Mouse (Mus musculus) heart, embryonic 12.5 days (tissue): ENCODE data around the gene Dcaf8. TPM values are rescaled to one million over a fixed set of nuclear protein-coding genes. Genes with fewer than 3 reads are reported as not detected.
"Not testable (repeated sequence)": the region's sequence is repeated elsewhere in the genome, so short reads cannot be mapped to it uniquely, and the experiment has no call there.

Experiments
- ATAC-seq: fragments of 200-750 bp; cut with Nextera tagmentation; 2 replicates; pipeline ENCODE4 v1.8.0; 2017; ENCODE audit warnings: moderate TSS enrichment, moderate library complexity; ENCODE audit not compliant: insufficient number of reproducible peaks, low FRiP score
- H3K27ac ChIP-seq: fragments of 300-500 bp; sonication (generic); 2 replicates; pipeline ENCODE4 v1.5.1; 2016; ENCODE audit warnings: mild to moderate bottlenecking, moderate library complexity; ENCODE audit not compliant: poor library complexity, severe bottlenecking
- H3K27me3 ChIP-seq: fragments of 300-500 bp; sonication (generic); replicated peaks from 2 replicates; pipeline ENCODE4 v1.6.1; 2016; ENCODE audit warnings: mild to moderate bottlenecking, moderate library complexity
- H3K36me3 ChIP-seq: fragments of 300-500 bp; sonication (generic); 2 replicates; pipeline ENCODE4 v1.6.1; 2016; ENCODE audit warnings: mild to moderate bottlenecking, moderate library complexity
- H3K4me1 ChIP-seq: fragments of 300-500 bp; sonication (generic); replicated peaks from 2 replicates; pipeline ENCODE4 v1.6.1; 2016; ENCODE audit warnings: mild to moderate bottlenecking
- H3K4me2 ChIP-seq: fragments of 300-500 bp; sonication (generic); 2 replicates; pipeline ENCODE4 v1.6.1; 2016; ENCODE audit warnings: mild to moderate bottlenecking, moderate library complexity
- H3K4me3 ChIP-seq: fragments of 300-500 bp; sonication (generic); 2 replicates; pipeline ENCODE4 v1.5.1; 2016; ENCODE audit warnings: mild to moderate bottlenecking
- H3K9ac ChIP-seq: fragments of 300-500 bp; sonication (generic); 2 replicates; pipeline ENCODE4 v1.6.1; 2016; ENCODE audit warnings: mild to moderate bottlenecking, moderate library complexity
- H3K9me3 ChIP-seq: fragments of 300-500 bp; sonication (generic); replicated peaks from 2 replicates; pipeline ENCODE4 v1.6.1; 2016; ENCODE audit warnings: mild to moderate bottlenecking, moderate library complexity
- WGBS: fragments of 180-500 bp; shearing (Covaris S2); methylation state at CpG from one replicate; pipeline ENCODE4 v1.1.7; 2016; 5-methylcytosine and 5-hydroxymethylcytosine counted together
- polyA plus RNA-seq: library from polyadenylated mRNA; unstranded; fragments of >200 nt; fragmentation: Nextera tagmentation; extraction: Ambion mirVana; gene quantifications from 2 replicates; pipeline ENCODE4 v1.2.1, GENCODE M21; 2016

The Dcaf8 gene
- polyA plus RNA-seq, 1 experiment from 2014 or later: 123 TPM

- Histone ChIP-seq H3K4me1 (peaks cover 72% of the 10 kb centered on the region), H3K36me3 (peaks cover 4% of the 10 kb centered on the region; the same call in 1 of the 2 replicates), H3K27me3 (no peaks in the 10 kb centered on the region), H3K27ac (peak within 1 kb of the TSS; percentile 91), H3K4me2 (peak within 1 kb of the TSS; percentile 43), H3K9ac (peak within 1 kb of the TSS; percentile 58), H3K9me3 (no peaks in the 10 kb centered on the region), H3K4me3 (peak within 1 kb of the TSS; percentile 12)
- WGBS: 64% methylated on average over 19 of the region's 19 CpGs
- peak; percentile 3; the same call in 1 of the 2 replicates for ATAC-seq
Measured at GRCm38 (mm10) chr1:172219451-172220406, 71.8 kb downstream of the Dcaf8 start, which contains the start of gene Casq1. Gene Casq1 (minus strand): TSS chr1:172219868.

- peak overlapping the region; percentile 91 for H3K27ac ChIP-seq
- no peaks in the 10 kb centered on the region for H3K9me3 ChIP-seq
- H3K27me3 ChIP-seq: no peaks in the 10 kb centered on the region
- peaks cover 4% of the 10 kb centered on the region; the same call in 1 of the 2 replicates for H3K36me3 ChIP-seq
- peak overlapping the region; percentile 43; the same call in 1 of the 2 replicates for H3K4me2 ChIP-seq
- 16% methylated on average over 10 of the region's 10 CpGs for WGBS
- H3K4me1 ChIP-seq: peaks cover 67% of the 10 kb centered on the region
- peak overlapping the region; percentile 58; the same call in 1 of the 2 replicates for H3K9ac ChIP-seq
- no peak overlapping the region for H3K4me3 ChIP-seq
- ATAC-seq: peak; percentile 72
Measured at GRCm38 (mm10) chr1:172220414-172220813, 72.5 kb downstream of the Dcaf8 start.

- Histone ChIP-seq H3K4me2 (0 out of 2 replicates have a peak overlapping the region, but pooled peaks have one; percentile 3), H3K27ac (peak overlapping the region; percentile 91), H3K27me3 (no peaks in the 10 kb centered on the region), H3K9me3 (no peaks in the 10 kb centered on the region), H3K4me3 (no peak overlapping the region), H3K9ac (peak overlapping the region; percentile 44; the same call in 1 of the 2 replicates), H3K36me3 (no peaks in the 10 kb centered on the region), H3K4me1 (peaks cover 67% of the 10 kb centered on the region)
- no peak for ATAC-seq
- 32% methylated on average over 11 of the region's 11 CpGs for WGBS
Measured at GRCm38 (mm10) chr1:172221297-172222063, 73.6 kb downstream of the Dcaf8 start.

GRCm38 (mm10) chr1:172228209-172228608, 80.3 kb downstream of the Dcaf8 start:
- no peaks in the 10 kb centered on the region for H3K36me3 ChIP-seq
- H3K27me3 ChIP-seq: no peaks in the 10 kb centered on the region
- no peak overlapping the region for H3K27ac ChIP-seq
- no peak for ATAC-seq
- no peak overlapping the region for H3K9ac ChIP-seq
- H3K4me3 ChIP-seq: no peak overlapping the region
- WGBS: 81% methylated on average over 2 of the region's 2 CpGs
- H3K9me3 ChIP-seq: no peaks in the 10 kb centered on the region
- no peak overlapping the region for H3K4me2 ChIP-seq
- H3K4me1 ChIP-seq: peaks cover 18% of the 10 kb centered on the region

GRCm38 (mm10) chr1:172229215-172229614, 81.3 kb downstream of the Dcaf8 start:
- ATAC-seq: no peak
- no peak overlapping the region for H3K27ac ChIP-seq
- H3K9ac ChIP-seq: no peak overlapping the region
- H3K4me3 ChIP-seq: no peak overlapping the region
- H3K4me2 ChIP-seq: no peak overlapping the region
- 86% methylated on average over 1 of the region's 1 CpGs for WGBS
- peaks cover 12% of the 10 kb centered on the region for H3K4me1 ChIP-seq
- H3K9me3 ChIP-seq: no peaks in the 10 kb centered on the region
- H3K36me3 ChIP-seq: no peaks in the 10 kb centered on the region
- H3K27me3 ChIP-seq: no peaks in the 10 kb centered on the region

GRCm38 (mm10) chr1:172240945-172241708, 93.2 kb downstream of the Dcaf8 start:
- Histone ChIP-seq H3K27ac (peak overlapping the region; percentile 87), H3K4me1 (peaks cover 25% of the 10 kb centered on the region), H3K36me3 (no peaks in the 10 kb centered on the region), H3K4me3 (no peak overlapping the region), H3K9me3 (no peaks in the 10 kb centered on the region), H3K9ac (no peak overlapping the region), H3K27me3 (peaks cover 8% of the 10 kb centered on the region; the same call in 1 of the 2 replicates), H3K4me2 (no peak overlapping the region)
- WGBS: 64% methylated on average over 6 of the region's 6 CpGs
- ATAC-seq: no peak

- peaks cover 8% of the 10 kb centered on the region; the same call in 1 of the 2 replicates for H3K27me3 ChIP-seq
- H3K4me2 ChIP-seq: no peak overlapping the region
- no peak overlapping the region for H3K9ac ChIP-seq
- WGBS: 27% methylated on average over 2 of the region's 2 CpGs
- no peak overlapping the region for H3K4me3 ChIP-seq
- no peaks in the 10 kb centered on the region for H3K36me3 ChIP-seq
- ATAC-seq: peak; percentile 78
- peaks cover 26% of the 10 kb centered on the region for H3K4me1 ChIP-seq
- H3K9me3 ChIP-seq: no peaks in the 10 kb centered on the region
- peak overlapping the region; percentile 87 for H3K27ac ChIP-seq
Measured at GRCm38 (mm10) chr1:172242401-172242800, 94.5 kb downstream of the Dcaf8 start.

- WGBS: 22% methylated on average over 16 of the region's 16 CpGs
- ATAC-seq: no peak
- Histone ChIP-seq H3K27ac (peak overlapping the region; percentile 87), H3K27me3 (peaks cover 8% of the 10 kb centered on the region; the same call in 1 of the 2 replicates), H3K36me3 (no peaks in the 10 kb centered on the region), H3K4me1 (peaks cover 28% of the 10 kb centered on the region), H3K9ac (0 out of 2 replicates have a peak overlapping the region, but pooled peaks have one; percentile 3), H3K4me3 (peak overlapping the region; percentile 22), H3K4me2 (peak overlapping the region; percentile 56), H3K9me3 (no peaks in the 10 kb centered on the region)
Measured at GRCm38 (mm10) chr1:172243547-172244205, 95.8 kb downstream of the Dcaf8 start.

- not testable (repeated sequence) for H3K27me3 ChIP-seq, ATAC-seq, H3K36me3 ChIP-seq, H3K9me3 ChIP-seq, H3K27ac ChIP-seq
- 23% methylated on average over 23 of the region's 23 CpGs for WGBS
- H3K4me1 ChIP-seq: peaks cover 28% of the 10 kb centered on the region
- peak overlapping the region; percentile 18 for H3K4me3 ChIP-seq
- H3K9ac ChIP-seq: peak overlapping the region; percentile 3; the same call in 1 of the 2 replicates
- peak overlapping the region; percentile 56 for H3K4me2 ChIP-seq
Measured at GRCm38 (mm10) chr1:172244645-172245044, 96.8 kb downstream of the Dcaf8 start.
